Comparison of ENCODE assay signal across 35 mouse cellular contexts in the genomic region with DNA sequence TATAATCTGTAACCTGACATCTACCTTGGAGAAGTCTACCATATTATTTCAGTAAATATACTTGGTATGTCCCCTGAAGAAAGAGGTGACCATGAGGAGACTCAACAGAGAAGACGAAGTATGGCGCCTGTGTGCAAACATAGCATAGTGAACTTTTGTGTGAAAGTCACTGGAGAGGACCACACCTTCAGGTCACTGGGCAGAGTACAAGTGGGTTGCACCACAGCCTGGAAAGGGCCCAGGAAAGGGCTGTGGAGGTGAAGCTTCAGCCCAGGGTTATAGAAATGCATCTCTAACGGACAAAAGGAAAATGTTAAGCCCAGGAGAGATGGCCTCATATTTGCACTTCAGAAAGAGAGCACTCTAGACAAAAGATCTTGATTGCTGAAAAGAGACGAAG.
"Had no signal": no experiment of that assay in that cellular context is flagged by ENCODE, and none has a peak within 500 bp of the region (broad histone marks: within the 10 kb centered on the region; RNA-seq: fewer than 3 reads in every experiment).

No protein-coding gene starts in this region.

- H3K27ac ChIP-seq: heart, adult 2 months; heart, embryonic 10.5 days; heart, embryonic 13.5 days; heart, embryonic 15.5 days; hindbrain, embryonic 10.5 days; hindbrain, embryonic 12.5 days; hindbrain, embryonic 13.5 days; hindbrain, embryonic 14.5 days; hindbrain, embryonic 15.5 days; hindbrain, postnatal 0 days; intestine, embryonic 15.5 days; kidney, embryonic 15.5 days; kidney, postnatal 0 days; layer of hippocampus, adult 2 months had no signal

- H3K4me1 ChIP-seq: heart, embryonic 15.5 days; intestine, embryonic 15.5 days had no signal

- H3K9ac ChIP-seq: heart, embryonic 12.5 days; heart, embryonic 13.5 days; heart, embryonic 15.5 days; hindbrain, embryonic 12.5 days; hindbrain, embryonic 13.5 days; hindbrain, embryonic 14.5 days; hindbrain, embryonic 15.5 days; intestine, embryonic 15.5 days; kidney, embryonic 15.5 days had no signal

- H3K4me3 ChIP-seq: heart, adult 2 months; heart, embryonic 10.5 days; heart, embryonic 12.5 days; heart, embryonic 13.5 days; heart, embryonic 15.5 days; hindbrain, embryonic 10.5 days; hindbrain, embryonic 12.5 days; hindbrain, embryonic 13.5 days; hindbrain, embryonic 15.5 days; intestine, embryonic 15.5 days; kidney, embryonic 15.5 days; layer of hippocampus, adult 2 months had no signal

- H3K27me3 ChIP-seq: heart, embryonic 12.5 days; heart, embryonic 13.5 days; heart, embryonic 15.5 days; hindbrain, embryonic 12.5 days; hindbrain, embryonic 13.5 days; hindbrain, embryonic 15.5 days; intestine, embryonic 15.5 days; kidney, embryonic 15.5 days had no signal

- DNase-seq: heart, adult 2 months; heart, postnatal 10 days; heart, postnatal 14 days; heart, postnatal 36 days; heart, postnatal 4 days; kidney, adult 11 months; kidney, adult 18-20 months; kidney, adult 2 months; kidney, adult 8-10 months; kidney, adult 9 months; kidney, postnatal 10 days; kidney, postnatal 14 days; kidney, postnatal 25 days; kidney, postnatal 36 days; kidney, postnatal 4 days; layer of hippocampus, adult 9-11 months had no signal

- H3K36me3 ChIP-seq: heart, embryonic 10.5 days; heart, embryonic 12.5 days; heart, embryonic 13.5 days; heart, embryonic 15.5 days; hindbrain, embryonic 10.5 days; hindbrain, embryonic 12.5 days; hindbrain, embryonic 13.5 days; hindbrain, embryonic 15.5 days; intestine, embryonic 15.5 days; kidney, embryonic 15.5 days had no signal

- ATAC-seq: hindbrain, embryonic 16.5 days; hindbrain, postnatal 0 days; inflammation-experienced regulatory T-cells, adult 6 months; intestine, embryonic 15.5 days; intestine, embryonic 16.5 days; intestine, postnatal 0 days had no signal

- H3K9me3 ChIP-seq: heart, embryonic 10.5 days; heart, embryonic 12.5 days; heart, embryonic 13.5 days; heart, embryonic 15.5 days; hindbrain, embryonic 10.5 days; hindbrain, embryonic 12.5 days; hindbrain, embryonic 13.5 days; hindbrain, embryonic 15.5 days; intestine, embryonic 15.5 days; kidney, embryonic 15.5 days had no signal

- H3K4me2 ChIP-seq: heart, embryonic 11.5 days; heart, embryonic 12.5 days; heart, embryonic 13.5 days; heart, embryonic 15.5 days; hindbrain, embryonic 12.5 days; hindbrain, embryonic 13.5 days; hindbrain, embryonic 14.5 days; hindbrain, embryonic 15.5 days; intestine, embryonic 15.5 days; kidney, embryonic 15.5 days had no signal
